Mouse (Mus musculus) B cell, adult (primary cell): ENCODE data around the gene Gm3183. TPM values are rescaled to one million over a fixed set of nuclear protein-coding genes. Genes with fewer than 3 reads are reported as not detected.

Source experiments
- total RNA-seq: library from RNA; stranded (reverse); gene quantifications from 4 replicates; pipeline ENCODE4 v1.2.4, GENCODE M21; 2023; ENCODE audit not compliant: inconsistent age

Gm3183 gene
- total RNA-seq, result not detected in 4 replicates

DNA sequence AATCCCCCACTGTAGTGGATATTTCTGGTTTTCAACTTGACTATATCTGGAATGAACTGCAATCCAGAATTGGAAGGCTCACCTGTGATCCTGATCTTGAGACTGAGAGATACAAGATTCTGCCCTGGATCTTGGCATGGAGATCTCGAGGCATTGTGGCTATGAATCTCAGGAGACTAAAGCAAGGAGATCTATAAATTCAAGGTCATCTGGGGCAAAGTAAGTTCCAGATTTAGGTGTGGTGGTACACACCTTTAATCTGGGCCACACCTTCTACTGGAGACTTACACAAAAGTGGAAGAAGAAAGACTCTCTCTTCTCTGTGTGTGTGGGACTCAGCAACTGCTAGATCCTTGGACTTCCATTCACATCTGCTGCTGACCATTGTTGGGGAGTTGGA is at the start of gene Gm3183:
Gene Gm3183 (plus strand): TSS at position 301 of the 400 bp plus-strand sequence.

Other genes starting within 250 kb of the Gm3183 start
- gene Gm3147, start 249.1 kb upstream of the Gm3183 start, total RNA-seq, result not detected in 4 replicates
- gene Gm6509, start 241.5 kb upstream of the Gm3183 start, total RNA-seq, result not detected in 4 replicates
- gene Gm6205, start 217.1 kb upstream of the Gm3183 start, total RNA-seq, result not detected in 4 replicates
- not detected in 4 replicates for gene Gm6367, start 123.2 kb downstream of the Gm3183 start, total RNA-seq
- not detected in 4 replicates for gene Gm7942, start 241.5 kb downstream of the Gm3183 start, total RNA-seq